Mouse (Mus musculus): ENCODE data around the gene Rnf31.

The Rnf31 gene

DNA sequence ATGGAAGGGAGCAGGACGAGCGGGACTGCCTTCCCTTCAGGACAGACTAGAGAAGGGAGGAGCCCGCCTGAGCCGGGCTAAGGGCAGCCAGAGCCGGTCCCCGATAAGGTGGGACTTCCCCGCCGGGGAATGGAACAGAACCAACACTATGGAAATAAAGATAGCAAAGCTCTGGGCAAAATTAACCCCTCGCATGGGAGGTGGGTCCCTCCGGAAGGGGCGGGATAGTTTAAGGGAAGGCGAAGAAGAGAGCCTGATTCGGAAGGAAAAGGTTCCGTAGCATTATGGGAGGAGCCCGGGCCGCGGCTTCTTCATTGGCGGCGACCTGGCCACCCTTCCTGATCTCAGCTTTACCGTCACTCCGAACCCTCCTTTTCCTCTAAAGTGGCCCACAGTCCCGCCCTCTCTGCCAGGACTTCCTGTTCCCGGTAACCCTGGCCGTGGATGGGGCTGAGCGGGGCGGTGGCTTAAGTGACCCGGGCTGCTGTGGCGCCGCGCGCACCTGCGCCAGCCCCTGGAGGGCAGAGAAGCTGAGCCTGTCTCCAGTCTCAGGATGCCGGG, at the start of gene Rnf31:
TSS of gene Rnf31 (plus strand) at position 378 of the 561 bp plus-strand sequence.
- peak; percentile 99 for DNase-seq

DNA sequence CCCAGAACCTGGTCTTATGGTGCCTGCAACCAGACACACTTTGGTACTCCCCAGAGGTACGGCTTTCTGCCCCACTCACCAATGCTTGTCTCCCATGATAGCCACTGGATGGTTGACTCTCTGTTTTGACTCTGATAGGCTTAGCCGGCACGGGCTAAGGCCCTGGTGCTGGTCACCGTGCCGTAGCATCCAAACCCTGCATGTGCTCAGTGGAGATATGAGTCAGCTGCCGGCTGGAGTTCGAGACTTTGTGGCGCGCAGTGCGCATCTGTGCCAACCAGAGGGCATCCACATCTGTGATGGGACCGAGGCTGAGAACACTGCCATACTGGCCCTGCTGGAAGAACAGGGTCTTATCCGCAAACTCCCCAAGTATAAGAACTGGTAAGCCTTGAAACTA, 49.2 kb upstream of the Rnf31 start:
- no peak for DNase-seq

DNA sequence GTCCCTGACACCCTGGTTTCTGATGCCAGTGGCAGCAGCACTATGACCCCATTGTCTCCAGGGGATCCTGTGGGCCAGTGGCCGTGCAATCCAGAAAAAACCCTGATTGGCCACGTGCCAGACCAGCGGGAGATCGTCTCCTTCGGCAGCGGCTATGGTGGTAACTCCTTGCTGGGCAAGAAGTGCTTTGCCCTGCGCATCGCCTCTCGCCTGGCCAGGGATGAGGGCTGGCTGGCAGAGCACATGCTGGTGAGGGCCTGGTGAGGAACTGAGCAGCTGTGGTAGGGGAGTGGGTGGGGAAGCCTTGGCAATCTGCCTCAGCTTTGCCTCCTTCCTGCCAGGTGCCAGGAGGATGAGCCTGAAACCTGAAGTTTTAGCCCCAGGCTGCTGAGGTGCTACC, 47.2 kb upstream of the Rnf31 start:
- DNase-seq = no peak

DNA sequence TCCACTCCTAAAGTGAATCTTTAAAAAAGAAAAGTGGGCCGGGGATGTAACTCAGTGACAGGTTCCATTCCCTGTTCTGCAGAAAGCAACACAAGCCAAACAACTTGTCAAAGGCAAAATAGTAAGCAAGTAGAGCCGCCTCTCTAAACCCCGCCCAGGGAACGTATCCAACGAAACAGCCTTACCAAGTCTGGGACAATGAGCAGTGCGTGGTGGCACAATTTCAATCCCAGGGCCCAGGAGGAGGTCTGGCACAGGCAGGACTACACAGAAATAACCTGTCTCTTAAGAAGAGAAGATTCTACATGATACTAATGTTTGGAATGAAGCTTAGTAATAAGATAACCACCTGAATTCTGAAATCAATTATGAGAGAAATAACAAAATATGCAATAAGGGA, 41.3 kb upstream of the Rnf31 start:
- no peak for DNase-seq

GRCm38 (mm10) chr14:55551347-55551746, 40.2 kb upstream of the Rnf31 start:
- DNase-seq = no peak

DNA sequence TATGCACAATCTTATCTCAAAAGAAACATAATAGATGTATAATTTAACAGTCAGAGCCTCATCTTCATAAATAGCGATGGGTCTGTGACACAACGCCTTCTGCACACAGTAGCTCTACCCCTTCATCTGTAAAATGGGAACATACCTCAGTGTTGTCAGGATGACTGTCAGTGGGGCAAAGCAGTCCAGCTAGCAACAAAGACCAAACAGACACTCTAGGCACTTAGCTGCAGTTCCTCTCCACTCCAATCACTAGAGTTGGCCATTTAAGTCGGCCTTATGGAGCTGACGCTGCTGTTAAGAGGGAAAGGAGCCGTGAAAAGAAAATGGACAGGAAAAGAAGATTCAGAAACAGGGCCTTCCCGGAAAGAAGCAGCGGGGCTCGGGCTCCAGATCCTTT, 39.7 kb upstream of the Rnf31 start:
- no peak for DNase-seq

GRCm38 (mm10) chr14:55554635-55555034, 36.9 kb upstream of the Rnf31 start:
- DNase-seq = no peak

DNA sequence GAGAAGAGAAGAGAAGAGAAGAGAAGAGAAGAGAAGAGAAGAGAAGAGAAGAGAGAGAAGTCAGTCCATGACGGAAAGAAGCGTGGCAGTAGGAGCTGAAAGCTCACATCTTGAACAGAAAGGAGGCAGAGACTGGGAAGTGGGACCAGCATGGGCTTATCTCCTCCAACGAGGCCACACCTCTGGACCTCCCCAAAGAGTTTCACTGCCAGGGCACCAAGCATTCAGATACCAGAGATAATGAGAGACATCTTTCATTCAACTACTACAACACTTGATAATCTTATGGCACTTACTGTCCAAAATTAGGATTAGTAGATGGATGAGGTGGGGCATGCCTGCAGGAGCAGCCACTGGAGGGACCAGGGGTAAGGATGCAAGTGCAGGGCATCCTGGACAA, 35.7 kb upstream of the Rnf31 start:
- no peak for DNase-seq

GRCm38 (mm10) chr14:55557003-55557402, 34.5 kb upstream of the Rnf31 start:
- DNase-seq = peak; percentile 94

GRCm38 (mm10) chr14:55557587-55557986, 33.9 kb upstream of the Rnf31 start:
- DNase-seq = no peak

DNA sequence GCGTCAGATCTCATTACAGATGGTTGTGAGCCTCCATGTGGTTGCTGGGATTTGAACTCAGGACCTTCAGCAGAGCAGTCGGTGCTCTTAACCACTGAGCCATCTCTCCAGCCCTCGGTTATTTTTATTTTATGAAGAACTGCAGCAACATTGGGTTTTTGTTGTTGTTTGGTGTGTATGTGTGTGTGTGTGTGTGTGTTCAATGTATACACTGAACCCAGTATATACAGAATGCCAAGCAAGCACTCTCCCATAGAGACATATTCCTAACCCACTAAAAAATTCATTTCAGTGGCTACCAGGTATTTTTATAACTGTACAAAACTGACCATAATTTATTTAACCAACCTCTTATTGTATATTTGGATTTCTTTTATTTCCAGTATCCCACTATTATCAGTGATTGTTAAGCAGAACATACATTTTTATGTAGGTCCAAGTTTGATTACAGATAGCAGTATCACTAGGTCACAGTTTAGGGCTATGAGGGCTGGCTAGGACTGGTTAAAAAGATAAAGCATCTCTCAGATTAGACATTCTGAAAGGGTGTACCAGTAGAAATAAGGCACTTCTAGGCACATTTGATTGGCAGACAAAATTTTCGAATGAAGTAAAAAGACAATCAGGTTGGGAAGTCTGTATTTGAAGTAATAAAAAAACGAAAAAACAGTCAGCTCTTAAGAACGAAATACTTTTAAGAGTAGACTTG, 32.6 kb upstream of the Rnf31 start:
- no peak for DNase-seq

DNA sequence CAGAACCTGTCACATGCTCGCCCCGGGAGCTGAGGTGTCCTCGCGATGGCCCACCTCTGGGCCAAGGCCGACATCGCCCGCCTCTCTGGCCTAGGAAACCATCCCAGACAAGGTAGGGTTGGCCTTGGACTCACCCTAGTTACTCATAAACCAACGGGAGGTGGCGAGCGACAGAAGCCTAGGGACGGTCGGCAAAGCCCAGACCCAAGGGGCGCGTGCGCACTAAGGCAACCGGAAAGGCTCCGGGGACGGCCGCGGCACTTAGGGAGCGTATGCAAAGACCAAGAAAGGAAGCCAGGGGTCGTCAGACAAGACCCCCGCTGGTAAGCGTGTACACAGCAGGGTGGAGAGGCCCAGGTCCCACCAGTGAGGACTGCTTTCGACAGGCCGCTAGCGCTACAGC, 31.7 kb upstream of the Rnf31 start, which contains the start of gene Dcaf11:
TSS of gene Dcaf11 (plus strand) at position 208 of the 403 bp plus-strand sequence.
- DNase-seq = peak; percentile 95

DNA sequence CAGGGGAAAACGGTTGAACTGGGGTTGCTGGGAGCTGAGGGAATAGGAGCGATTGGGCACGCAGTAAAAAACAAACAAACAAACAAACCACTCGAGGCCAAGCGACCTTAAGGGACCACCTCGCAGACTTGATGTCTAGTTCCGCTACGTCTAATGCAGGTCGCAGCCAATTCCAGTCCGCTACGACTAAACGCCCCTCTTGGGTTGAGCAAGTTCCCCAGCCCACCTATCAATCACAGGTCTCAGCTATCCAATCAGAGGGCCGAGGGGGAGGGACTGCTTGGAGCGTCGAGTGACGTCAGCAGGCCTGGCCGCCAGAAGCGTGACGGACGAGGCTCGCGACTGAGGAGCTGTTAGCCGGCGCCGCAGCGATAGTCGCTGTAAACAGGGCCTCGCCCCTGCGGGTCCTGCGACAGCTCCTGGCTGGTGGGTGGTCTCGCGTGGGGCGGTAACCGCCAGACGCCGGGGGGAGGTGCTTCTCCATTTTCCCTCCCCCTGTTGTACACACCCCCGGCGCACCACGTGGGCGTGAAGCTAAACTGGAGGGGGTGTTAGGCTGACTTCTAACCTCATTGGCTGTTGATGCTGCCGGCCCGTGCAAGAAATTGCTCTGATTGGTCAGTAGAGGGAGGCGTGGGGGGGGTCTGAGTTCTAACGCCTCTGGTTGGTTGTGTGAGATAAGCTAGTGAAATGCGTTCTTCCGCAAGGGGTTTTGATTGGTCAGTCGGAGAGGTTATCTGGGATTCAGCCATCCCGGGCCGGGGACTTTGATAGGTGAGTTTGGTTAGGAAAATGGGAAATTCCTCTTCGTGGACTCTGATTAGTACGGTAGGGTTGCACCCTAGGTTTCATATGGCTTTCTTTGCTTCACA, 31.1 kb upstream of the Rnf31 start, which contains the start of gene A730061H03Rik:
TSS of gene A730061H03Rik (minus strand) at position 205 of the 872 bp plus-strand sequence.
- peak; percentile 100 for DNase-seq

DNA sequence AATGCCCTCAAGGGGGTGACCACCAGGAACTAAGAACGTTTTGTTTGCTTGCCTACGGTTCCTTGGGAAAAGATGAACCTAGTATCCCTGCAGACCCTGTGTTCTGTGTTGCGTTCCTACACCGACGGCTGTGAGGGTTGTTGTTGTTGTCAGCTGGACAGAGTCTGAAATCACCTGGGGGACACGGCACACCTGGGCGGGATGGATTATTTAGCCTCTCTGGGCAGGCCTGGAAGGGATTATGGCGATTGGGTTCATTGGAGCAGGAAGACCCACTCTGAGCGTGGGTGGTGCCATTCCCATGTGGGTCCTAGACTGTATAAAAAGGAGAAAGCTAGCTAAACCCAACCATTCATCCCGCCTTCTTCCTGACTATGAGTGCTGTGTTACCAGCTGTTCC, 29.6 kb upstream of the Rnf31 start:
- no peak for DNase-seq

DNA sequence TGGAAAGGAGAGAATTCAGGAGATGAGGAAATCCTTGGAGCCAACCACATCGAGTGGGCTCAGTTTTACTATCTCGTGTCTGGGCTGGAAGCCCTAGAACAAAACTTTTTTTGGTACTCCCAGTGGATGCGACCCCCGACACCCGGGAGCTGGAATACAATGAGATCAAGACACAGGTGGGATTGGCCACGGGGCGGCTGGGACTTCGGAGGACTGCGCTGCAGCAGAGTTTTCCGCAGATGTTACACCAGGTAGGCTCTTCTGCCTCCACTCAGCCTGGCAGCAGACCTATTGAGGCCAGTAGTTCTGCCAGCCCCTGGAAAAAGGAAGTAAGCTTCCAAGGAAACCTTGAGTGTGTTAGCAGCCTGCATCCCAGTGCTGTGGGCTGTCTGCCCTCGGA, 28.3 kb upstream of the Rnf31 start:
- no peak for DNase-seq

DNA sequence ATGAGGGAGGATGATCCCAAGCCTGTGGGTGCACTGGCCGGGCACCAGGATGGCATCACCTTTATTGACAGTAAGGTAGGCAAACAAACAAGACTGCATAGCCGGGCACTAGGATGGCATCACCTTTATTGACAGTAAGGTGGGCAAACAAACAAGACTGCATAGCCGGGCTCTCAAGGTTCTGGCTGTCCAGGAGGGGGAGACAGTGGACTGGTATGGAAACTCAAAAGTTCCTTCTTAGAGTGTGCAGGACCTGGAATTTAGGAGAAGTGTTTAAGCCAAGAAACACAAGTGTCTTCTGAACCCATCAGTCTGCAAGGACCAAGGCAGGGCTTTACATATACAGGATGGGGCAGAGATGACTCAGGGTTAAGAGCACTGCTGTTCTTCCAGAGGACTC, 25.8 kb upstream of the Rnf31 start:
- no peak for DNase-seq

DNA sequence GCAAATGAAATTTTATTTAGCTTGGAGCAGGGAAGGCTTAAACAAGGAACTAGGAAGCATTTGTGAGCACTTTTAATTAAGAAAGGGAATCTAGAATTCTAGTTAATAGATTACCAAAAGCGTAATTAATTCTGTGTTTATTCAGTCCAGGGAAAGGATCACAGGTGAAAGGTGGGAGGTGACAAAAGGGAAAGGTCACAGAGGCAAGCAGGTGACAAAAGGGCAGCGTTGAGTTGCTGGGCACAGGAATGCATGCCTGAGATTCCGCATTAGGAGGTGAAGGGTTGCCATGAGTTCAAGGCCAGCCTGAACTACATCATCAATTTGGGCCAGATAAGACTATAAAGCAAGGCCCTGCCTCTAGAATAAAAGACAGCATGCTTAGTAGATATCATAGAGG, 24.0 kb upstream of the Rnf31 start:
- no peak for DNase-seq

GRCm38 (mm10) chr14:55570588-55570987, 20.9 kb upstream of the Rnf31 start:
- DNase-seq = no peak

DNA sequence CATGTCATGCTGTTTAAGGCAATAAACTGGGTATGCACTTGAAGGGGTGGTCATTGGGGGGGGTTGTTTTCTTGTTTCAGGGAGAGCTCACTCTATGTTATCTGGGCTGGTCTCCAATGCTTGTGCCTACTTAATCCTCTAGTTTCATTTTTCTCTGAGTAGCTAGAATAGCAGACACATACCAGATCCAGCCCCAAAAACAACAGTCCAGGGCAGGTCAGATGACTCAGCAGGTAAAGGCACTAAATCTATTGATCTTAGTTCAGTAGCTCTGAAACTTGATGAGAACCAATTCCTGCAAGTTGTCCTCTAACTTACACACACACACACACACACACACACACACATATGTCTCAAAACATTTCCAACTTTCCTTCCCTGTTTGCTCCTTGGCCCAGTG, 19.7 kb upstream of the Rnf31 start:
- DNase-seq = no peak

DNA sequence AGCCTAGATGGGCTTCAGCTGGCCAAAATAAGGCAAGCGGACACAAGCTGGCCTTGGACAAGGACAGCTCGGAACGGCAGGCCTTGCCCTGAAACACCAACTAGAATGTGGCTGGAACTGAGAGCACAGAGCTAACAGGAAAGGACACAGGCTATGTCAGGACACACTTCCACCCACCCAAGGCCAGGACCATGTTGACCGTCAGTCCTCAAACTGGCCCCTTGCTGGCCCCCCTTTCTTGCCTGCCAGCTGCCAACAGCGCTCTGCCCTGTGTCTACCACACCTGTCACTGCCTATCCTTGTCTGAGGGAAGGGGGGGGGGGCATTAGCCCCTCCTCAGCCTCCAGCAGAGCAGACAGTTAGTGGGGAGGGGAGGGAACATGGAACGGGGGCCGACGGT, 16.2 kb upstream of the Rnf31 start, which contains the start of gene Fitm1:
TSS of gene Fitm1 (plus strand) at position 316 of the 400 bp plus-strand sequence.
- no peak for DNase-seq

DNA sequence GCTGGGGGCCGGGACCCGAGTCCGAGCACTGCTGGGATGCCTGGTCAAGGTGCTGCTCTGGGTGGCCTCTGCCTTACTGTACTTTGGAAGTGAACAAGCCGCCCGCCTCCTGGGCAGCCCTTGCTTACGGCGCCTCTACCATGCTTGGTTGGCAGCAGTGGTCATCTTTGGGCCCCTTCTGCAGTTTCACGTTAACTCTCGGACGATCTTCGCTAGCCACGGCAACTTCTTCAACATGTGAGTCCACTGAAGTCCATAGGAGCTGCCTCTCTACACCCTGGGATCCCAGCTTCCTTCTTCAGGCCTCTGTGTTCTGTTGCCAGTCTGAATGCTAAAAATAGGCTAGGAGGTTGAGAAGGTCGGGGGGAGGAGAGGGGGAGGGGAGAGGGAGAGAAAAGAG, 15.8 kb upstream of the Rnf31 start:
- no peak for DNase-seq

GRCm38 (mm10) chr14:55576376-55576775, 15.1 kb upstream of the Rnf31 start:
- peak; percentile 68 for DNase-seq

GRCm38 (mm10) chr14:55577871-55578667, 13.4 kb upstream of the Rnf31 start, which contains the start of gene Psme1:
Gene Psme1 (plus strand): TSS chr14:55578123.
- DNase-seq = peak; percentile 90

All from lung, postnatal 36 days (tissue).